Mouse (Mus musculus) left cerebral cortex, adult 11 months (tissue): ENCODE measurements at regions not wholly inside any gene's neighbourhood (a gene's known extent, or its start where the extent isn't known, plus 50 kb on each side); places are given as distances from the start of the nearest gene placed in this dataset.

Experiments
- DNase-seq: peaks from one replicate; pipeline ENCODE4 v3.0.0; 2022; ENCODE audit warnings: low spot score

- DNase-seq: no peak
These were observed 62.5 kb upstream of the Ubl3 start for GRCm38 (mm10) chr5:148615117-148615516.

GRCm38 (mm10) chr5:148611323-148611722 lies 58.7 kb upstream of the Ubl3 start:
- no peak for DNase-seq

- no peak for DNase-seq
These were observed 56.9 kb upstream of the Ubl3 start for GRCm38 (mm10) chr5:148609506-148609880.

GRCm38 (mm10) chr5:148608857-148609505 lies 56.4 kb upstream of the Ubl3 start:
- no peak for DNase-seq

GRCm38 (mm10) chr5:148608178-148608577 lies 55.6 kb upstream of the Ubl3 start:
- no peak for DNase-seq

- DNase-seq: no peak
These were observed 53.1 kb upstream of the Ubl3 start for GRCm38 (mm10) chr5:148605730-148606129.
